Mouse (Mus musculus): ENCODE measurements at regions not wholly inside any gene's neighbourhood (a gene's known extent, or its start where the extent isn't known, plus 50 kb on each side); places are given as distances from the start of the nearest gene placed in this dataset.

- TF ChIP-seq POLR2A (IDR thresholded peaks at IDR 0.05; ENCODE audit: extremely low read depth, insufficient read depth, low read length) (no peak), CTCF (IDR thresholded peaks at IDR 0.05; ENCODE audit: extremely low read depth, insufficient read depth, low read length) (no peak)
- Histone ChIP-seq H3K4me3 (ENCODE audit: insufficient read depth, low read length) (no peak overlapping the region), H3K4me1 (ENCODE audit: control insufficient read depth, insufficient read depth, low read length) (no peaks in the 10 kb centered on the region), H3K27ac (ENCODE audit: insufficient read depth, low read length) (no peak overlapping the region)
These were observed 938.1 kb downstream of the 4930444P10Rik start for GRCm38 (mm10) chr1:15155046-15155445.

GRCm38 (mm10) chr1:15153952-15154351, 939.2 kb downstream of the 4930444P10Rik start:
- Histone ChIP-seq H3K4me3 (ENCODE audit: insufficient read depth, low read length) (no peak overlapping the region), H3K27ac (ENCODE audit: insufficient read depth, low read length) (no peak overlapping the region), H3K4me1 (ENCODE audit: control insufficient read depth, insufficient read depth, low read length) (no peaks in the 10 kb centered on the region)
- TF ChIP-seq CTCF (IDR thresholded peaks at IDR 0.05; ENCODE audit: extremely low read depth, insufficient read depth, low read length), result no peak
- no peak for TF ChIP-seq POLR2A (IDR thresholded peaks at IDR 0.05; ENCODE audit: extremely low read depth, insufficient read depth, low read length)

GRCm38 (mm10) chr1:15143922-15144591, 949.1 kb downstream of the 4930444P10Rik start:
- H3K4me3 ChIP-seq (ENCODE audit: insufficient read depth, low read length), result no peak overlapping the region
- TF ChIP-seq CTCF (IDR thresholded peaks at IDR 0.05; ENCODE audit: extremely low read depth, insufficient read depth, low read length) (no peak), POLR2A (IDR thresholded peaks at IDR 0.05; ENCODE audit: extremely low read depth, insufficient read depth, low read length) (no peak)
- no peak overlapping the region for H3K27ac ChIP-seq (ENCODE audit: insufficient read depth, low read length)

GRCm38 (mm10) chr1:15118462-15118861, 974.7 kb downstream of the 4930444P10Rik start:
- no peak overlapping the region for H3K27ac ChIP-seq (ENCODE audit: insufficient read depth, low read length)
- TF ChIP-seq POLR2A (IDR thresholded peaks at IDR 0.05; ENCODE audit: extremely low read depth, insufficient read depth, low read length) (no peak), CTCF (IDR thresholded peaks at IDR 0.05; ENCODE audit: extremely low read depth, insufficient read depth, low read length) (no peak)
- H3K4me3 ChIP-seq (ENCODE audit: insufficient read depth, low read length), result no peak overlapping the region
- no peaks in the 10 kb centered on the region for H3K4me1 ChIP-seq (ENCODE audit: control insufficient read depth, insufficient read depth, low read length)

More at GRCm38 (mm10) chr1:15143922-15144591, 949.1 kb downstream of the 4930444P10Rik start:
- no peaks in the 10 kb centered on the region for H3K4me1 ChIP-seq (ENCODE audit: control insufficient read depth, insufficient read depth, low read length)

- H3K4me3 ChIP-seq (ENCODE audit: insufficient read depth, low read length), result no peak overlapping the region
- H3K4me1 ChIP-seq (ENCODE audit: control insufficient read depth, insufficient read depth, low read length), result no peaks in the 10 kb centered on the region
- TF ChIP-seq CTCF (IDR thresholded peaks at IDR 0.05; ENCODE audit: extremely low read depth, insufficient read depth, low read length), result no peak
- TF ChIP-seq POLR2A (IDR thresholded peaks at IDR 0.05; ENCODE audit: extremely low read depth, insufficient read depth, low read length), result no peak
- H3K27ac ChIP-seq (ENCODE audit: insufficient read depth, low read length), result no peak overlapping the region
These were observed 981.7 kb downstream of the 4930444P10Rik start for GRCm38 (mm10) chr1:15111420-15111819.

GRCm38 (mm10) chr1:15070331-15070730, 1022.8 kb downstream of the 4930444P10Rik start:
- Histone ChIP-seq H3K4me3 (ENCODE audit: insufficient read depth, low read length) (no peak overlapping the region), H3K27ac (ENCODE audit: insufficient read depth, low read length) (no peak overlapping the region), H3K4me1 (ENCODE audit: control insufficient read depth, insufficient read depth, low read length) (no peaks in the 10 kb centered on the region)
- no peak for TF ChIP-seq POLR2A (IDR thresholded peaks at IDR 0.05; ENCODE audit: extremely low read depth, insufficient read depth, low read length)
- TF ChIP-seq CTCF (IDR thresholded peaks at IDR 0.05; ENCODE audit: extremely low read depth, insufficient read depth, low read length), result no peak

- Histone ChIP-seq H3K4me1 (ENCODE audit: control insufficient read depth, insufficient read depth, low read length) (no peaks in the 10 kb centered on the region), H3K4me3 (ENCODE audit: insufficient read depth, low read length) (no peak overlapping the region)
- TF ChIP-seq POLR2A (IDR thresholded peaks at IDR 0.05; ENCODE audit: extremely low read depth, insufficient read depth, low read length) (no peak), CTCF (IDR thresholded peaks at IDR 0.05; ENCODE audit: extremely low read depth, insufficient read depth, low read length) (no peak)
These were observed 1059.1 kb downstream of the 4930444P10Rik start for GRCm38 (mm10) chr1:15034047-15034446.

GRCm38 (mm10) chr1:15018460-15018779, 1074.7 kb downstream of the 4930444P10Rik start:
- H3K4me3 ChIP-seq (ENCODE audit: insufficient read depth, low read length), result no peak overlapping the region
- H3K27ac ChIP-seq (ENCODE audit: insufficient read depth, low read length), result no peak overlapping the region
- TF ChIP-seq POLR2A (IDR thresholded peaks at IDR 0.05; ENCODE audit: extremely low read depth, insufficient read depth, low read length) (no peak), CTCF (IDR thresholded peaks at IDR 0.05; ENCODE audit: extremely low read depth, insufficient read depth, low read length) (no peak)
- H3K4me1 ChIP-seq (ENCODE audit: control insufficient read depth, insufficient read depth, low read length), result no peaks in the 10 kb centered on the region

More at GRCm38 (mm10) chr1:15034047-15034446, 1059.1 kb downstream of the 4930444P10Rik start:
- no peak overlapping the region for H3K27ac ChIP-seq (ENCODE audit: insufficient read depth, low read length)

- no peak for TF ChIP-seq CTCF (IDR thresholded peaks at IDR 0.05; ENCODE audit: extremely low read depth, insufficient read depth, low read length)
- TF ChIP-seq POLR2A (IDR thresholded peaks at IDR 0.05; ENCODE audit: extremely low read depth, insufficient read depth, low read length), result no peak
These were observed 1075.3 kb downstream of the 4930444P10Rik start for GRCm38 (mm10) chr1:15017689-15018459.

More at GRCm38 (mm10) chr1:15017689-15018459, 1075.3 kb downstream of the 4930444P10Rik start:
- Histone ChIP-seq H3K4me1 (ENCODE audit: control insufficient read depth, insufficient read depth, low read length) (no peaks in the 10 kb centered on the region), H3K27ac (ENCODE audit: insufficient read depth, low read length) (no peak overlapping the region), H3K4me3 (ENCODE audit: insufficient read depth, low read length) (no peak overlapping the region)
